Mouse (Mus musculus) heart, embryonic 16.5 days (tissue): ENCODE data around the gene Acot7. TPM values are rescaled to one million over a fixed set of nuclear protein-coding genes. Genes with fewer than 3 reads are reported as not detected.
A peak's percentile ranks its signal among the peaks of the same experiment; 100 is the strongest.

Experiments
- ATAC-seq: fragments of 200-750 bp; cut with Nextera tagmentation; replicated peaks from 2 replicates; pipeline ENCODE4 v1.8.0; 2017; ENCODE audit warnings: moderate number of reproducible peaks; ENCODE audit not compliant: insufficient read depth, low FRiP score; ENCODE audit errors: extremely low read depth
- H3K27ac ChIP-seq: fragments of 300-500 bp; sonication (generic); 2 replicates; pipeline ENCODE4 v1.5.1; 2014; ENCODE audit warnings: mild to moderate bottlenecking, low read length, control low read depth, moderate library complexity
- H3K27me3 ChIP-seq: fragments of 300-500 bp; sonication (generic); 2 replicates; pipeline ENCODE4 v1.6.1; 2014; ENCODE audit warnings: low read length, mixed read lengths; ENCODE audit not compliant: control insufficient read depth, insufficient read depth
- H3K36me3 ChIP-seq: fragments of 300-500 bp; sonication (generic); 2 replicates; pipeline ENCODE4 v1.6.1; 2014; ENCODE audit not compliant: control insufficient read depth, insufficient read depth
- H3K4me1 ChIP-seq: fragments of 300-500 bp; sonication (generic); 2 replicates; pipeline ENCODE4 v1.6.1; 2014; ENCODE audit warnings: low read length, mixed read lengths; ENCODE audit not compliant: control insufficient read depth, insufficient read depth
- H3K4me2 ChIP-seq: fragments of 300-500 bp; sonication (generic); 2 replicates; pipeline ENCODE4 v1.6.1; 2014; ENCODE audit warnings: low read depth, mild to moderate bottlenecking, control low read depth, low read length
- H3K4me3 ChIP-seq: fragments of 300-500 bp; sonication (generic); 2 replicates; pipeline ENCODE4 v1.5.1; 2014; ENCODE audit warnings: mild to moderate bottlenecking, control low read depth, low read length
- H3K9ac ChIP-seq: fragments of 300-500 bp; sonication (generic); 2 replicates; pipeline ENCODE4 v1.6.1; 2014; ENCODE audit warnings: low read length, control low read depth
- H3K9me3 ChIP-seq: fragments of 300-500 bp; sonication (generic); replicated peaks from 2 replicates; pipeline ENCODE4 v1.6.1; 2016; ENCODE audit warnings: low read length; ENCODE audit not compliant: control insufficient read depth
- WGBS: fragments of 180-500 bp; shearing (Covaris S2); extraction: QIAGEN DNeasy Blood & Tissue Kit; methylation state at CpG from one replicate; pipeline ENCODE4 v1.1.7; 2014; 5-methylcytosine and 5-hydroxymethylcytosine counted together
- polyA plus RNA-seq: library from polyadenylated mRNA; unstranded; fragments of >200 nt; fragmentation: Nextera tagmentation; extraction: Ambion mirVana; gene quantifications from 2 replicates; pipeline ENCODE4 v1.2.1, GENCODE M21; 2015

Gene Acot7
- polyA plus RNA-seq, 1 experiment from 2014 or later = 67.7 TPM

GRCm38 (mm10) chr4:152285505-152285904 lies 107.6 kb downstream of the Acot7 start:
- WGBS = 2% methylated on average over 10 of the region's 10 CpGs
- H3K4me1 ChIP-seq = peaks cover 15% of the 10 kb centered on the region
- 0 out of 2 replicates have a peak, but pooled peaks have one; percentile 23 for ATAC-seq
- peaks cover 79% of the 10 kb centered on the region for H3K27me3 ChIP-seq
- H3K4me2 ChIP-seq = no peak overlapping the region
- H3K4me3 ChIP-seq = no peak overlapping the region
- no peak overlapping the region for H3K27ac ChIP-seq
- H3K36me3 ChIP-seq = no peaks in the 10 kb centered on the region
- no peaks in the 10 kb centered on the region for H3K9me3 ChIP-seq
- H3K9ac ChIP-seq = no peak overlapping the region

- WGBS = 4% methylated on average over 32 of the region's 32 CpGs
- Histone ChIP-seq H3K9me3 (no peaks in the 10 kb centered on the region), H3K9ac (no peak overlapping the region)
These were observed 108.2 kb downstream of the Acot7 start for GRCm38 (mm10) chr4:152286183-152286582.

GRCm38 (mm10) chr4:152286887-152287286 lies 109.0 kb downstream of the Acot7 start:
- Histone ChIP-seq H3K9ac (no peak overlapping the region), H3K36me3 (no peaks in the 10 kb centered on the region), H3K9me3 (no peaks in the 10 kb centered on the region), H3K27ac (no peak overlapping the region), H3K4me3 (no peak overlapping the region), H3K4me2 (no peak overlapping the region), H3K27me3 (peaks cover 83% of the 10 kb centered on the region), H3K4me1 (peaks cover 17% of the 10 kb centered on the region)
- WGBS = 7% methylated on average over 26 of the region's 26 CpGs
- no peak for ATAC-seq

More at GRCm38 (mm10) chr4:152286183-152286582, 108.2 kb downstream of the Acot7 start:
- Histone ChIP-seq H3K27ac (no peak overlapping the region), H3K4me1 (peaks cover 17% of the 10 kb centered on the region), H3K4me3 (no peak overlapping the region), H3K4me2 (peak overlapping the region; percentile 16; the same call in 1 of the 2 replicates), H3K36me3 (no peaks in the 10 kb centered on the region), H3K27me3 (peaks cover 83% of the 10 kb centered on the region)
- no peak for ATAC-seq

GRCm38 (mm10) chr4:152287317-152288120 lies 109.6 kb downstream of the Acot7 start:
- Histone ChIP-seq H3K4me3 (no peak overlapping the region), H3K9me3 (no peaks in the 10 kb centered on the region), H3K4me1 (peaks cover 17% of the 10 kb centered on the region), H3K27me3 (peaks cover 82% of the 10 kb centered on the region), H3K9ac (no peak overlapping the region), H3K36me3 (no peaks in the 10 kb centered on the region), H3K27ac (no peak overlapping the region), H3K4me2 (no peak overlapping the region)
- 20% methylated on average over 19 of the region's 19 CpGs for WGBS
- no peak for ATAC-seq

- Histone ChIP-seq H3K4me3 (no peak overlapping the region), H3K36me3 (no peaks in the 10 kb centered on the region), H3K9ac (no peak overlapping the region), H3K27me3 (peaks cover 82% of the 10 kb centered on the region), H3K4me2 (no peak overlapping the region), H3K27ac (no peak overlapping the region), H3K4me1 (peaks cover 10% of the 10 kb centered on the region), H3K9me3 (no peaks in the 10 kb centered on the region)
- 58% methylated on average over 18 of the region's 18 CpGs for WGBS
- no peak for ATAC-seq
These were observed 110.5 kb downstream of the Acot7 start for GRCm38 (mm10) chr4:152288398-152288945.

- Histone ChIP-seq H3K27me3 (peaks cover 69% of the 10 kb centered on the region), H3K4me3 (peak overlapping the region; percentile 27), H3K4me1 (peaks cover 15% of the 10 kb centered on the region), H3K9me3 (no peaks in the 10 kb centered on the region), H3K9ac (no peak overlapping the region), H3K4me2 (peak overlapping the region; percentile 34), H3K27ac (no peak overlapping the region), H3K36me3 (no peaks in the 10 kb centered on the region)
- under 1% methylated on average over 39 of the region's 39 CpGs for WGBS
- ATAC-seq = no peak
These were observed 112.5 kb downstream of the Acot7 start for GRCm38 (mm10) chr4:152290385-152290784.

- no peak overlapping the region for H3K4me2 ChIP-seq
- no peak overlapping the region for H3K27ac ChIP-seq
- H3K4me1 ChIP-seq = peaks cover 17% of the 10 kb centered on the region
- 26% methylated on average over 11 of the region's 11 CpGs for WGBS
- no peaks in the 10 kb centered on the region for H3K36me3 ChIP-seq
- no peak overlapping the region for H3K9ac ChIP-seq
- no peak for ATAC-seq
- peaks cover 64% of the 10 kb centered on the region for H3K27me3 ChIP-seq
- no peaks in the 10 kb centered on the region for H3K9me3 ChIP-seq
- H3K4me3 ChIP-seq = no peak overlapping the region
These were observed 113.1 kb downstream of the Acot7 start for GRCm38 (mm10) chr4:152290991-152291390.

- H3K4me2 ChIP-seq = peak within 1 kb of the TSS; percentile 34
- ATAC-seq = no peak
- H3K27me3 ChIP-seq = peaks cover 59% of the 10 kb centered on the region
- H3K27ac ChIP-seq = no peak within 1 kb of the TSS
- peak within 1 kb of the TSS; percentile 27 for H3K4me3 ChIP-seq
- peaks cover 15% of the 10 kb centered on the region for H3K4me1 ChIP-seq
- H3K36me3 ChIP-seq = no peaks in the 10 kb centered on the region
- no peaks in the 10 kb centered on the region for H3K9me3 ChIP-seq
- no peak within 1 kb of the TSS for H3K9ac ChIP-seq
- 32% methylated on average over 6 of the region's 6 CpGs for WGBS
These were observed 113.6 kb downstream of the Acot7 start, which contains the start of gene Hes3 for GRCm38 (mm10) chr4:152291562-152291961. Hes3 (minus strand) TSS chr4:152291662.

- ATAC-seq = no peak
- no peak overlapping the region for H3K27ac ChIP-seq
- H3K36me3 ChIP-seq = no peaks in the 10 kb centered on the region
- no peaks in the 10 kb centered on the region for H3K9me3 ChIP-seq
- H3K4me1 ChIP-seq = peaks cover 16% of the 10 kb centered on the region
- no peak overlapping the region for H3K4me3 ChIP-seq
- H3K9ac ChIP-seq = no peak overlapping the region
- 38% methylated on average over 12 of the region's 12 CpGs for WGBS
- H3K4me2 ChIP-seq = no peak overlapping the region
- H3K27me3 ChIP-seq = peaks cover 52% of the 10 kb centered on the region
These were observed 114.3 kb downstream of the Acot7 start for GRCm38 (mm10) chr4:152292102-152292765.
